Mouse (Mus musculus): ENCODE measurements around the gene Odf3l1. TPM values are rescaled to one million over a fixed set of nuclear protein-coding genes. Genes with fewer than 3 reads are reported as not detected.

Gene Odf3l1
- polyA plus RNA-seq, 1 experiment = 37.5 TPM

- no peak overlapping the region for H3K27ac ChIP-seq (replicated peaks; ENCODE audit: low read depth, low read length)
- no peak overlapping the region for H3K4me3 ChIP-seq (ENCODE audit: insufficient read depth, low read depth, low read length)
- H3K4me1 ChIP-seq (ENCODE audit: control insufficient read depth, insufficient read depth, insufficient read length, low read length) = no peaks in the 10 kb centered on the region
Observed at GRCm38 (mm10) chr9:56843679-56844188, 20.7 kb downstream of the Odf3l1 start.

GRCm38 (mm10) chr9:56842303-56842719 is 22.2 kb downstream of the Odf3l1 start:
- no peak overlapping the region for H3K4me3 ChIP-seq (ENCODE audit: insufficient read depth, low read depth, low read length)
- H3K4me1 ChIP-seq (ENCODE audit: control insufficient read depth, insufficient read depth, insufficient read length, low read length) = no peaks in the 10 kb centered on the region
- H3K27ac ChIP-seq (replicated peaks; ENCODE audit: low read depth, low read length) = no peak overlapping the region

GRCm38 (mm10) chr9:56841864-56842263 is 22.6 kb downstream of the Odf3l1 start:
- H3K4me3 ChIP-seq (ENCODE audit: insufficient read depth, low read depth, low read length) = no peak overlapping the region
- H3K4me1 ChIP-seq (ENCODE audit: control insufficient read depth, insufficient read depth, insufficient read length, low read length) = no peaks in the 10 kb centered on the region
- H3K27ac ChIP-seq (replicated peaks; ENCODE audit: low read depth, low read length) = no peak overlapping the region

GRCm38 (mm10) chr9:56840721-56841120 is 23.8 kb downstream of the Odf3l1 start:
- no peak overlapping the region for H3K27ac ChIP-seq (replicated peaks; ENCODE audit: low read depth, low read length)
- H3K4me3 ChIP-seq (ENCODE audit: insufficient read depth, low read depth, low read length) = no peak overlapping the region
- no peaks in the 10 kb centered on the region for H3K4me1 ChIP-seq (ENCODE audit: control insufficient read depth, insufficient read depth, insufficient read length, low read length)

GRCm38 (mm10) chr9:56835152-56835551 is 29.3 kb downstream of the Odf3l1 start:
- H3K4me1 ChIP-seq (ENCODE audit: control insufficient read depth, insufficient read depth, insufficient read length, low read length) = no peaks in the 10 kb centered on the region
- no peak overlapping the region for H3K4me3 ChIP-seq (ENCODE audit: insufficient read depth, low read depth, low read length)
- H3K27ac ChIP-seq (replicated peaks; ENCODE audit: low read depth, low read length) = no peak overlapping the region

- H3K4me3 ChIP-seq (ENCODE audit: insufficient read depth, low read depth, low read length) = no peak overlapping the region
- H3K27ac ChIP-seq (replicated peaks; ENCODE audit: low read depth, low read length) = no peak overlapping the region
- no peaks in the 10 kb centered on the region for H3K4me1 ChIP-seq (ENCODE audit: control insufficient read depth, insufficient read depth, insufficient read length, low read length)
Observed at GRCm38 (mm10) chr9:56832900-56833299, 31.6 kb downstream of the Odf3l1 start.

- Histone ChIP-seq H3K4me1 (ENCODE audit: control insufficient read depth, insufficient read depth, insufficient read length, low read length) (no peaks in the 10 kb centered on the region), H3K4me3 (ENCODE audit: insufficient read depth, low read depth, low read length) (no peak overlapping the region), H3K27ac (replicated peaks; ENCODE audit: low read depth, low read length) (no peak overlapping the region)
Observed at GRCm38 (mm10) chr9:56831904-56832303, 32.6 kb downstream of the Odf3l1 start.

- H3K4me1 ChIP-seq (ENCODE audit: control insufficient read depth, insufficient read depth, insufficient read length, low read length) = no peaks in the 10 kb centered on the region
Observed at GRCm38 (mm10) chr9:56830162-56830561, 34.3 kb downstream of the Odf3l1 start.

GRCm38 (mm10) chr9:56828841-56829240 is 35.6 kb downstream of the Odf3l1 start:
- Histone ChIP-seq H3K4me1 (ENCODE audit: control insufficient read depth, insufficient read depth, insufficient read length, low read length) (no peaks in the 10 kb centered on the region), H3K4me3 (ENCODE audit: insufficient read depth, low read depth, low read length) (no peak overlapping the region), H3K27ac (replicated peaks; ENCODE audit: low read depth, low read length) (no peak overlapping the region)

More at GRCm38 (mm10) chr9:56830162-56830561, 34.3 kb downstream of the Odf3l1 start:
- Histone ChIP-seq H3K27ac (replicated peaks; ENCODE audit: low read depth, low read length) (no peak overlapping the region), H3K4me3 (ENCODE audit: insufficient read depth, low read depth, low read length) (no peak overlapping the region)

- Histone ChIP-seq H3K27ac (replicated peaks; ENCODE audit: low read depth, low read length) (no peak overlapping the region), H3K4me3 (ENCODE audit: insufficient read depth, low read depth, low read length) (no peak overlapping the region), H3K4me1 (ENCODE audit: control insufficient read depth, insufficient read depth, insufficient read length, low read length) (no peaks in the 10 kb centered on the region)
Observed at GRCm38 (mm10) chr9:56828146-56828545, 36.3 kb downstream of the Odf3l1 start.

GRCm38 (mm10) chr9:56825476-56826213 is 38.8 kb downstream of the Odf3l1 start:
- Histone ChIP-seq H3K4me1 (ENCODE audit: control insufficient read depth, insufficient read depth, insufficient read length, low read length) (no peaks in the 10 kb centered on the region), H3K27ac (replicated peaks; ENCODE audit: low read depth, low read length) (no peak overlapping the region), H3K4me3 (ENCODE audit: insufficient read depth, low read depth, low read length) (no peak overlapping the region)

- Histone ChIP-seq H3K4me1 (ENCODE audit: control insufficient read depth, insufficient read depth, insufficient read length, low read length) (no peaks in the 10 kb centered on the region), H3K4me3 (ENCODE audit: insufficient read depth, low read depth, low read length) (no peak overlapping the region), H3K27ac (replicated peaks; ENCODE audit: low read depth, low read length) (no peak overlapping the region)
Observed at GRCm38 (mm10) chr9:56824900-56825299, 39.6 kb downstream of the Odf3l1 start.

GRCm38 (mm10) chr9:56810916-56811315 is 53.6 kb downstream of the Odf3l1 start:
- no peak overlapping the region for H3K27ac ChIP-seq (replicated peaks; ENCODE audit: low read depth, low read length)
- H3K4me3 ChIP-seq (ENCODE audit: insufficient read depth, low read depth, low read length) = no peak overlapping the region
- H3K4me1 ChIP-seq (ENCODE audit: control insufficient read depth, insufficient read depth, insufficient read length, low read length) = no peaks in the 10 kb centered on the region

- no peaks in the 10 kb centered on the region for H3K4me1 ChIP-seq (ENCODE audit: control insufficient read depth, insufficient read depth, insufficient read length, low read length)
- H3K27ac ChIP-seq (replicated peaks; ENCODE audit: low read depth, low read length) = no peak overlapping the region
- H3K4me3 ChIP-seq (ENCODE audit: insufficient read depth, low read depth, low read length) = no peak overlapping the region
Observed at GRCm38 (mm10) chr9:56807990-56808389, 56.5 kb downstream of the Odf3l1 start.

GRCm38 (mm10) chr9:56803146-56803545 is 61.3 kb downstream of the Odf3l1 start:
- H3K27ac ChIP-seq (replicated peaks; ENCODE audit: low read depth, low read length) = no peak overlapping the region
- H3K4me3 ChIP-seq (ENCODE audit: insufficient read depth, low read depth, low read length) = no peak overlapping the region
- no peaks in the 10 kb centered on the region for H3K4me1 ChIP-seq (ENCODE audit: control insufficient read depth, insufficient read depth, insufficient read length, low read length)

Measured in brown adipose tissue, adult 24 weeks (tissue).